Mouse (Mus musculus): Measurements from ENCODE around the gene Bcl9l. TPM values are rescaled to one million over a fixed set of nuclear protein-coding genes. Genes with fewer than 3 reads are reported as not detected.

The Bcl9l gene
- total and polyA plus RNA-seq, 3 experiments, result 0.58 to 5.1 TPM; not detected in 1

DNA sequence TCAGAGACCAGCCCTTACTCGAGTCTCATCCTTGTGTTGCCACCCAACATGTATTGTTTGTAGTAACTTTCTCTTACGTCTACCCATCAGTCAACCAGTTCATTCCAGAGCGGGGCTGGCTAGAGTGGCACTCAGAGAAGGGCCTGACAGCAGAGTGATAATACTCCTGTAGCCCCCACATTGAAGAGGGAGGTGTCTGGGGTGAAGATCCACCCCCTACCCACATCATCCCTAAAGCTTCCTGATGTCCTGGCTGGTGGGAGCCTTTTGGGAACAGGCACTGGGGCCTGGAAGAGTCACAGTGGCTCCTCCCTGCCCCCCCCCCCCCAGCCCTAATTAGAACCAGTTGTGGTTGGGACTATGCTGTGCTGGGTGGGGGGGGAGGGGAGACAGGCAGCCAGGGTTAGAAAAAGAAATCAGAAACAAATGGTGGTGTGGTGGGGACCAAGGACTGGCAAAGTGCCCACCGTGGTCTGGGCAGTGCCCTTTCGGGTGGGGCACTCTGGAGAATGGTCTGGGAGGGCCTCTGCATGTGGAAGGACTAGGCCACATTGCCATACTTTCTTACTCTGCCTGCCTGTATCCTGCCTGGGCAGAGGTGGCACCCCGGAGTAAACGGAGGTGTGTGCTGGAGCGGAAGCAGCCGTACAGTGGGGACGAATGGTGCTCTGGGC, 18.7 kb downstream of the Bcl9l start:
- H3K4me1 ChIP-seq (ENCODE audit: control insufficient read depth in 1 of 2, insufficient read depth in 2 of 2, low read length in 2 of 2), result no peaks in the 10 kb centered on the region
- H3K36me3 ChIP-seq (ENCODE audit: control insufficient read depth in 1 of 2, insufficient read depth in 2 of 2, low read length in 2 of 2), result no peaks in the 10 kb centered on the region
- DNase-seq (ENCODE audit: low read depth, low spot score), result no peak
- H3K27ac ChIP-seq (ENCODE audit: control insufficient read depth, low read depth, low read length), result no peak overlapping the region
- no peak overlapping the region for H3K4me3 ChIP-seq (ENCODE audit: control insufficient read depth in 1 of 2, insufficient read depth in 1 of 2, low read depth in 2 of 2, low read length in 2 of 2)
- no peaks in the 10 kb centered on the region for H3K27me3 ChIP-seq (ENCODE audit: control insufficient read depth in 1 of 2, insufficient read depth in 2 of 2, low read length in 2 of 2)
- no peak overlapping the region for H3K9ac ChIP-seq (ENCODE audit: control insufficient read depth, low read depth, low read length, poor library complexity, severe bottlenecking)
- TF ChIP-seq ETS1 (IDR thresholded peaks at IDR 0.05; ENCODE audit: low read depth, low read length) (no peak), NELFE (IDR thresholded peaks at IDR 0.05; ENCODE audit: low read depth, low read length) (no peak), SIN3A (IDR thresholded peaks at IDR 0.05; ENCODE audit: low read length) (no peak), ELF1 (IDR thresholded peaks at IDR 0.05; ENCODE audit: low read depth, low read length) (no peak), BHLHE40 (IDR thresholded peaks at IDR 0.05; ENCODE audit: borderline replicate concordance, low read depth, low read length) (no peak), JUND (IDR thresholded peaks at IDR 0.05; ENCODE audit: low read depth, low read length) (no peak), CHD2 (IDR thresholded peaks at IDR 0.05; ENCODE audit: low read length) (no peak), GABPA (IDR thresholded peaks at IDR 0.05; ENCODE audit: low read depth, low read length) (no peak), TCF12 (IDR thresholded peaks at IDR 0.05; ENCODE audit: low read depth, low read length) (no peak), POLR2AphosphoS5 (IDR thresholded peaks at IDR 0.05; ENCODE audit: borderline replicate concordance, low read depth, low read length) (no peak), GATA1 (IDR thresholded peaks at IDR 0.05; ENCODE audit: low read depth, low read length) (no peak)
- no peaks in the 10 kb centered on the region for H3K9me3 ChIP-seq (replicated peaks; ENCODE audit: insufficient read depth, low read length)
- H3K79me2 ChIP-seq (ENCODE audit: control insufficient read depth, insufficient read depth, low read length, poor library complexity), result no peaks in the 10 kb centered on the region

DNA sequence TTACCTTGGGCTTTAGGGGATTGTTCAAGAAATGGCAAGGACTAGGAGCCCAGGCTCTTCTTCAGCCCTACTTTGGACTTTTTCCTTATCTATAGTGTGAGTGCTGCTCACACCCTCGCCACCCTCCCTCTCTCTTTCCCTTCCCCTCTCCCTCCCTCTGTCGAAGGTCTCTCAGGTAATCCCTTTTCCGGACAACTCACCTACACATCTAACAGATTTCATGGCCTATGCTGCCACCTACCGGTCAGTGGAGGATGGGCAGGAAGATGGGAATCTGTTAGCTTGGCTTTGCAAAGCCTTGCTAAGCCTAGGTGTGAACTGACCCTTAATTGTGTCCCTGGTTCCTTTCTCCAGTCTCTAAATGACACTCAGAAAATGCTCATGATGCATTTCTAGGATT, 19.4 kb downstream of the Bcl9l start:
- peak; percentile 71 for DNase-seq (ENCODE audit: low read depth, low spot score)
- H3K27ac ChIP-seq (ENCODE audit: control insufficient read depth, low read depth, low read length), result no peak overlapping the region
- H3K4me3 ChIP-seq (ENCODE audit: control insufficient read depth in 1 of 2, insufficient read depth in 1 of 2, low read depth in 2 of 2, low read length in 2 of 2), result no peak overlapping the region
- no peak overlapping the region for H3K9ac ChIP-seq (ENCODE audit: control insufficient read depth, low read depth, low read length, poor library complexity, severe bottlenecking)
- H3K27me3 ChIP-seq (ENCODE audit: control insufficient read depth in 1 of 2, insufficient read depth in 2 of 2, low read length in 2 of 2), result no peaks in the 10 kb centered on the region
- H3K4me1 ChIP-seq (ENCODE audit: control insufficient read depth in 1 of 2, insufficient read depth in 2 of 2, low read length in 2 of 2), result no peaks in the 10 kb centered on the region
- H3K9me3 ChIP-seq (replicated peaks; ENCODE audit: insufficient read depth, low read length), result no peaks in the 10 kb centered on the region
- H3K36me3 ChIP-seq (ENCODE audit: control insufficient read depth in 1 of 2, insufficient read depth in 2 of 2, low read length in 2 of 2), result no peaks in the 10 kb centered on the region
- TF ChIP-seq ZKSCAN1 (IDR thresholded peaks at IDR 0.05; ENCODE audit: low read depth, low read length) (no peak), SMC3 (IDR thresholded peaks at IDR 0.05; ENCODE audit: low read depth, low read length) (peak; percentile 85), USF2 (IDR thresholded peaks at IDR 0.05; ENCODE audit: borderline replicate concordance in 1 of 2, insufficient read depth in 1 of 2, low read depth in 1 of 2, low read length in 2 of 2) (no peak), ZC3H11A (IDR thresholded peaks at IDR 0.05; ENCODE audit: low read depth, low read length) (peak; percentile 82), POLR2AphosphoS2 (IDR thresholded peaks at IDR 0.05; ENCODE audit: low read length) (no peak), ELF1 (IDR thresholded peaks at IDR 0.05; ENCODE audit: low read depth, low read length) (no peak), TCF12 (IDR thresholded peaks at IDR 0.05; ENCODE audit: low read depth, low read length) (no peak), CTCF (IDR thresholded peaks at IDR 0.05 in 2 of 3, conservative IDR thresholded peaks at IDR 0.05 in 1 of 3; ENCODE audit: control insufficient read depth in 1 of 3, insufficient read depth in 1 of 3, low read depth in 2 of 3, low read length in 3 of 3, poor library complexity in 1 of 3, severe bottlenecking in 1 of 3) (peak; percentile 91 to 97 (median 92)), MAFK (IDR thresholded peaks at IDR 0.05; ENCODE audit: borderline replicate concordance, low read depth, low read length) (no peak), GATA1 (IDR thresholded peaks at IDR 0.05; ENCODE audit: low read depth, low read length) (no peak), POLR2A (IDR thresholded peaks at IDR 0.05; ENCODE audit: control insufficient read depth in 1 of 2, insufficient read depth in 1 of 2, low read depth in 1 of 2, low read length in 2 of 2, poor library complexity in 1 of 2) (no peak), USF1 (IDR thresholded peaks at IDR 0.05; ENCODE audit: low read depth, low read length) (no peak), TAL1 (IDR thresholded peaks at IDR 0.05; ENCODE audit: low read length) (no peak), MAZ (IDR thresholded peaks at IDR 0.05; ENCODE audit: low read depth, low read length) (no peak), GABPA (IDR thresholded peaks at IDR 0.05; ENCODE audit: low read depth, low read length) (no peak), RAD21 (IDR thresholded peaks at IDR 0.05; ENCODE audit: low read depth, low read length) (peak; percentile 96), RCOR1 (IDR thresholded peaks at IDR 0.05; ENCODE audit: low read depth, low read length) (no peak), ZMIZ1 (IDR thresholded peaks at IDR 0.05; ENCODE audit: low read depth, low read length) (no peak)
- no peaks in the 10 kb centered on the region for H3K79me2 ChIP-seq (ENCODE audit: control insufficient read depth, insufficient read depth, low read length, poor library complexity)
